Mouse (Mus musculus) CD4-positive, CD25-positive, alpha-beta regulatory T cell, adult 4 months (primary cell): ENCODE results near the gene Cmtr1. TPM values are rescaled to one million over a fixed set of nuclear protein-coding genes. Genes with fewer than 3 reads are reported as not detected.
A peak's percentile ranks its signal among the peaks of the same experiment; 100 is the strongest.
"Not testable (repeated sequence)": the region's sequence is repeated elsewhere in the genome, so short reads cannot be mapped to it uniquely, and the experiment has no call there.

ENCODE experiments used
- ATAC-seq: one replicate; pipeline ENCODE4 v1.8.0; 2017
- polyA plus RNA-seq, 2 experiments: library from polyadenylated mRNA; unstranded; fragments of 100-300 nt; shearing (Covaris generic); gene quantifications; one replicate each; pipeline ENCODE4 v1.2.1; 2017

Cmtr1 gene
- 100 to 1,000 TPM in 1 of 2 experiments, 10 to 100 TPM in 1; 90.3 to 221 TPM for polyA plus RNA-seq

GRCm38 (mm10) chr17:29660076-29660761 lies at the start of gene Cmtr1:
TSS of gene Cmtr1 (plus strand) at chr17:29660595.
- ATAC-seq: peak; percentile 89

- not testable (repeated sequence) for ATAC-seq
These were observed 46.9 kb upstream of the Cmtr1 start for GRCm38 (mm10) chr17:29613453-29613852.

- ATAC-seq: peak; percentile 94
These were observed 46.0 kb upstream of the Cmtr1 start, which contains the start of the genes Rnf8 and Gm28043 for GRCm38 (mm10) chr17:29614115-29615023. TSS of gene Rnf8 (plus strand) at chr17:29614790. TSS of gene Gm28043 (plus strand) at chr17:29614876.

- ATAC-seq: peak; percentile 21
These were observed 45.3 kb upstream of the Cmtr1 start for GRCm38 (mm10) chr17:29615024-29615551.

GRCm38 (mm10) chr17:29615616-29616015 lies 44.8 kb upstream of the Cmtr1 start:
- ATAC-seq: no peak

- ATAC-seq: no peak
These were observed 41.2 kb upstream of the Cmtr1 start for GRCm38 (mm10) chr17:29619231-29619630.

- no peak for ATAC-seq
These were observed 36.9 kb upstream of the Cmtr1 start for GRCm38 (mm10) chr17:29623488-29623887.

- ATAC-seq: no peak
These were observed 33.1 kb upstream of the Cmtr1 start for GRCm38 (mm10) chr17:29627285-29627684.

- ATAC-seq: no peak
These were observed 31.4 kb upstream of the Cmtr1 start for GRCm38 (mm10) chr17:29628946-29629345.

GRCm38 (mm10) chr17:29629620-29630019 lies 30.8 kb upstream of the Cmtr1 start:
- no peak for ATAC-seq

- no peak for ATAC-seq
These were observed 28.1 kb upstream of the Cmtr1 start for GRCm38 (mm10) chr17:29632312-29632711.

GRCm38 (mm10) chr17:29635492-29635891 lies 24.9 kb upstream of the Cmtr1 start:
- no peak for ATAC-seq

GRCm38 (mm10) chr17:29636118-29636517 lies 24.3 kb upstream of the Cmtr1 start:
- no peak for ATAC-seq

GRCm38 (mm10) chr17:29637377-29637776 lies 23.0 kb upstream of the Cmtr1 start:
- no peak for ATAC-seq

GRCm38 (mm10) chr17:29637895-29638294 lies 22.5 kb upstream of the Cmtr1 start:
- ATAC-seq: no peak

GRCm38 (mm10) chr17:29640971-29641370 lies 19.4 kb upstream of the Cmtr1 start:
- ATAC-seq: no peak

- ATAC-seq: no peak
These were observed 18.2 kb upstream of the Cmtr1 start for GRCm38 (mm10) chr17:29642219-29642618.

GRCm38 (mm10) chr17:29658249-29658648 lies 2.1 kb upstream of the Cmtr1 start:
- no peak for ATAC-seq

- ATAC-seq: peak; percentile 56
These were observed 482 bp downstream of the Cmtr1 start for GRCm38 (mm10) chr17:29660762-29661391.

GRCm38 (mm10) chr17:29662145-29662544 lies 1.8 kb downstream of the Cmtr1 start:
- ATAC-seq: no peak

GRCm38 (mm10) chr17:29668051-29668986 lies 7.9 kb downstream of the Cmtr1 start:
- no peak for ATAC-seq

GRCm38 (mm10) chr17:29669030-29669429 lies 8.6 kb downstream of the Cmtr1 start:
- no peak for ATAC-seq
